Mouse (Mus musculus): ENCODE results near the gene Inka2. TPM values are rescaled to one million over a fixed set of nuclear protein-coding genes. Genes with fewer than 3 reads are reported as not detected.

The Inka2 gene
- polyA plus RNA-seq (2015; fragmentation: Nextera tagmentation; extraction: Ambion mirVana): 13.7 and 13.9 TPM in 2 replicates

GRCm38 (mm10) chr3:105704031-105705008 lies at the start of gene Inka2:
Gene Inka2 (plus strand): TSS chr3:105704599.
- peak; percentile 95 for ATAC-seq
- 2% methylated on average over 40 of the region's 43 CpGs for WGBS
- H3K4me1 ChIP-seq (ENCODE audit: control insufficient read depth, insufficient read depth, low read depth, low read length): peaks cover 8% of the 10 kb centered on the region; the same call in 1 of the 2 replicates
- peak within 1 kb of the TSS; percentile 59 for H3K4me3 ChIP-seq (ENCODE audit: low read length)
- H3K9ac ChIP-seq (ENCODE audit: low read depth, low read length): peak within 1 kb of the TSS; percentile 72
- H3K9me3 ChIP-seq (ENCODE audit: control insufficient read depth, low read length): no peaks in the 10 kb centered on the region
- peak within 1 kb of the TSS; percentile 82 for H3K27ac ChIP-seq (ENCODE audit: low read depth, low read length)
- H3K36me3 ChIP-seq (ENCODE audit: control insufficient read depth, insufficient read depth, low read length): no peaks in the 10 kb centered on the region
- H3K4me2 ChIP-seq (ENCODE audit: low read length): peak within 1 kb of the TSS; percentile 99
- no peaks in the 10 kb centered on the region; the same call in 1 of the 2 replicates for H3K27me3 ChIP-seq (replicated peaks; ENCODE audit: control insufficient read depth, insufficient read depth, low read length)

DNA sequence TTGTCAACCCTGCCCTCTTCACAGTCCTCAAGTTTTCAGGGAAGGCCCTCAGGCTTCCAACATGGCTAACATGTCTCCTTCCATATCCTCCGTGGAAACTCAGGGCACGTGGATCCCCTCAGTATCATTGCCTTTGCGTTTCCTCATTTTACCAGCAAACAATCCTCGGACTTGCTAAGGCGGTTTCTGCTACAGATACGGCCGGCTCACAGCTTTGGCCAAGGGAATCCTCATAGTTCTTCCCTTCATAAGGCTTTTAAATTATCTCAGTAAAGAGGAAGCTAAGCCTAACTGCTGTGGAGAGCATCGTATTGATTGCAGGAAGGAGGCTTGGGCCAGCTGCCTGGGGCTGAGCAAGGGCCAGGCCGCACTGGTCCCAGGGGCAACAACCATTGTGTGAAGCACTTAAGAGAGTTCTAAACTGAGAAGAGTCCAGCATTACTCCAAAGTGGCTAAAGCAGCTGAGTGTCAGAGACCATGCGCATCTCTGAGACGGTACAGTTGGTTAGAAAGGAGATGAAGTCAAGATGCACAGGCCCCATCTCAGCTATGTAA lies 49.3 kb upstream of the Inka2 start:
- no peak for ATAC-seq
- no peak overlapping the region for H3K4me2 ChIP-seq (ENCODE audit: low read length)
- H3K9ac ChIP-seq (ENCODE audit: low read depth, low read length): no peak overlapping the region
- no peaks in the 10 kb centered on the region for H3K4me1 ChIP-seq (ENCODE audit: control insufficient read depth, insufficient read depth, low read depth, low read length)
- no peaks in the 10 kb centered on the region for H3K27me3 ChIP-seq (replicated peaks; ENCODE audit: control insufficient read depth, insufficient read depth, low read length)
- H3K36me3 ChIP-seq (ENCODE audit: control insufficient read depth, insufficient read depth, low read length): no peaks in the 10 kb centered on the region
- WGBS: 94% methylated on average over 11 of the region's 11 CpGs
- no peak overlapping the region for H3K27ac ChIP-seq (ENCODE audit: low read depth, low read length)
- H3K9me3 ChIP-seq (ENCODE audit: control insufficient read depth, low read length): no peaks in the 10 kb centered on the region
- no peak overlapping the region for H3K4me3 ChIP-seq (ENCODE audit: low read length)

DNA sequence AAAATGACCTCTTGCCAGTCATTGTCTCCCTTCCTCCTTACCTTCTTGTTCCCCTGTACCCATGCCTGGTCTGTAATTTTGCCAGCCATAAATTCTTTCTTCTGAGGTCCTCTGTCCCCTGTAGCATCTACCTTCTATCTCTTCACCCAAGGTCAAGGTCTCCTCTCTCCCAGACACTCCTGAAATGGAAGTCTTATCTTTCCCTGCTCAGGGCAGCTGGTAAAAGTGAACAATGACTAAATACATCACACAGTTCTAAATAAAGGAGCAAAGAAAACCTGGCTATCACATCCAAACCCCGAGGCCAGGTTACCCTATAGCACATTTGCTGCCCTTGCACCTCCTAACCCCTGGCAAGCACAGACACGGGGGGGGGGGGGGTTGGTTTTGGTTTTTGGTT lies 43.9 kb upstream of the Inka2 start:
- H3K36me3 ChIP-seq (ENCODE audit: control insufficient read depth, insufficient read depth, low read length): no peaks in the 10 kb centered on the region; the same call in 1 of the 2 replicates
- H3K4me3 ChIP-seq (ENCODE audit: low read length): no peak overlapping the region
- H3K9ac ChIP-seq (ENCODE audit: low read depth, low read length): no peak overlapping the region
- WGBS: 71% methylated on average over 2 of the region's 2 CpGs
- ATAC-seq: no peak
- no peaks in the 10 kb centered on the region for H3K4me1 ChIP-seq (ENCODE audit: control insufficient read depth, insufficient read depth, low read depth, low read length)
- no peaks in the 10 kb centered on the region for H3K9me3 ChIP-seq (ENCODE audit: control insufficient read depth, low read length)
- H3K27me3 ChIP-seq (replicated peaks; ENCODE audit: control insufficient read depth, insufficient read depth, low read length): no peaks in the 10 kb centered on the region
- H3K4me2 ChIP-seq (ENCODE audit: low read length): no peak overlapping the region
- no peak overlapping the region for H3K27ac ChIP-seq (ENCODE audit: low read depth, low read length)

- 80% methylated on average over 8 of the region's 8 CpGs for WGBS
- Histone ChIP-seq H3K4me2 (ENCODE audit: low read length) (no peak overlapping the region), H3K9me3 (ENCODE audit: control insufficient read depth, low read length) (no peaks in the 10 kb centered on the region), H3K36me3 (ENCODE audit: control insufficient read depth, insufficient read depth, low read length) (no peaks in the 10 kb centered on the region; the same call in 1 of the 2 replicates), H3K27me3 (replicated peaks; ENCODE audit: control insufficient read depth, insufficient read depth, low read length) (no peaks in the 10 kb centered on the region), H3K4me1 (ENCODE audit: control insufficient read depth, insufficient read depth, low read depth, low read length) (no peaks in the 10 kb centered on the region), H3K9ac (ENCODE audit: low read depth, low read length) (no peak overlapping the region), H3K27ac (ENCODE audit: low read depth, low read length) (no peak overlapping the region), H3K4me3 (ENCODE audit: low read length) (no peak overlapping the region)
- ATAC-seq: no peak
These were observed 41.4 kb upstream of the Inka2 start for GRCm38 (mm10) chr3:105663043-105663442.

DNA sequence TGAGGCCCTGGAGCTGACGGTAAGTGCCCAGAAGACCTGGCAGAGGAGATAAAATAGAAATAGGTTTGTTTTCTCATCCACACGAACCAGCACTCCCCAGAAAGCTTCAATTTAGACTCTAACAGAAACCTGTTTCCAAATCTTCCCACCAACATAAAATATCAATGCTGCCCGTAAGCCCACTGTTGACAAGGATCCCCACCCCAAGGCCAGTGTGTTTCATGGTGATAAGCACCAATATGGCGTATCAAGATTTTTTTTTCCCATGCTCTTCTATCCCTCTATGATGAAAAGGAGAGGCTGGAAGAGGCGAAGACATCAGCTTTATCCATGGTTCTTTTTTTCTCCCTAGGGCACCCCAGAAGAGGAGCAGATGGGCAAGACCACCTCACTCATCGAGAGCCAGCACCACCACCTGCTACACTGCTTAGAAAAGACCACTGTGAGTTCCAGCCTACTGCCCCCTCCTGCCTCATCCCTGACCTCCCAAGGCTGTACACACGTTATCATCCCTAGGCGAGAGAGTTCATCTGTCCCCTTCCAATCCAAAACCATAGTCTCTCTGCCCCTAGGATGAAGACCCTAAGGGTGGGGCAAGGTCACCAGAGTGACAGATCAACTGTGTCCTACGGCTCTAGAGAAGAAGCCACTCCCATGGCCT lies 39.2 kb upstream of the Inka2 start:
- Histone ChIP-seq H3K4me1 (ENCODE audit: control insufficient read depth, insufficient read depth, low read depth, low read length) (no peaks in the 10 kb centered on the region), H3K36me3 (ENCODE audit: control insufficient read depth, insufficient read depth, low read length) (peaks cover 2% of the 10 kb centered on the region), H3K27ac (ENCODE audit: low read depth, low read length) (no peak overlapping the region), H3K27me3 (replicated peaks; ENCODE audit: control insufficient read depth, insufficient read depth, low read length) (no peaks in the 10 kb centered on the region), H3K9ac (ENCODE audit: low read depth, low read length) (no peak overlapping the region), H3K9me3 (ENCODE audit: control insufficient read depth, low read length) (no peaks in the 10 kb centered on the region), H3K4me3 (ENCODE audit: low read length) (no peak overlapping the region), H3K4me2 (ENCODE audit: low read length) (no peak overlapping the region)
- no peak for ATAC-seq
- 90% methylated on average over 9 of the region's 9 CpGs for WGBS

DNA sequence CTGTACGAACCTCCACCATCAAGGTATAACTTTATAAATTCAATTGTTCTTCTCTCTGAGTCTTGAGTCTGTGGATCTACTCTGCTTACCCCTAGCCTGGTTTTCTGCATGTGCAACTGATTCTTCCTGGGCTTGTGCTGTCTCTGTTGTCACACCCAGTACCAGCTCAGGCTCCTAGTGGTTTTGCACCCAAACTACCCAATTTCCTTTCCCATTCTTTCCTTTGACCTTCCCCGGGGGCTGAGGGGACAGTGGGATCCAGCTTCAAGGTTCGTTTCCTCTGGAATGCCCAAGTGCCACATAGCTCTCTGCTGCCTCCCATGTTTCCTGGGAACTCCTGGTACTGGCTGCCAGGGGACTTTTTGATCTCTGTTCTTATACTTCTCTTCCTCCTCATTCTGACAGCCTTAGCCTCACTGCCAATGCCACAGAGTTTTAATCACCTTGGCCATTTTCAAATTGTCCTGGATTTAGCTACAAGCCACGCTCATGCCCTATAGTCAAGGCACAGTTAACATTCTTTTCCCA lies 37.3 kb upstream of the Inka2 start:
- H3K9ac ChIP-seq (ENCODE audit: low read depth, low read length): no peak overlapping the region
- ATAC-seq: no peak
- H3K4me1 ChIP-seq (ENCODE audit: control insufficient read depth, insufficient read depth, low read depth, low read length): no peaks in the 10 kb centered on the region
- H3K27ac ChIP-seq (ENCODE audit: low read depth, low read length): no peak overlapping the region
- H3K4me3 ChIP-seq (ENCODE audit: low read length): no peak overlapping the region
- no peak overlapping the region for H3K4me2 ChIP-seq (ENCODE audit: low read length)
- H3K36me3 ChIP-seq (ENCODE audit: control insufficient read depth, insufficient read depth, low read length): peaks cover 4% of the 10 kb centered on the region
- H3K27me3 ChIP-seq (replicated peaks; ENCODE audit: control insufficient read depth, insufficient read depth, low read length): no peaks in the 10 kb centered on the region
- no peaks in the 10 kb centered on the region for H3K9me3 ChIP-seq (ENCODE audit: control insufficient read depth, low read length)
- 68% methylated on average over 4 of the region's 4 CpGs for WGBS

- Histone ChIP-seq H3K9ac (ENCODE audit: low read depth, low read length) (no peak overlapping the region), H3K4me2 (ENCODE audit: low read length) (no peak overlapping the region), H3K27me3 (replicated peaks; ENCODE audit: control insufficient read depth, insufficient read depth, low read length) (no peaks in the 10 kb centered on the region), H3K9me3 (ENCODE audit: control insufficient read depth, low read length) (no peaks in the 10 kb centered on the region), H3K27ac (ENCODE audit: low read depth, low read length) (no peak overlapping the region), H3K4me3 (ENCODE audit: low read length) (no peak overlapping the region), H3K4me1 (ENCODE audit: control insufficient read depth, insufficient read depth, low read depth, low read length) (no peaks in the 10 kb centered on the region), H3K36me3 (ENCODE audit: control insufficient read depth, insufficient read depth, low read length) (peaks cover 4% of the 10 kb centered on the region)
- WGBS: 54% methylated on average over 9 of the region's 9 CpGs
- no peak for ATAC-seq
These were observed 36.2 kb upstream of the Inka2 start for GRCm38 (mm10) chr3:105668161-105668560.

- Histone ChIP-seq H3K9me3 (ENCODE audit: control insufficient read depth, low read length) (no peaks in the 10 kb centered on the region), H3K4me3 (ENCODE audit: low read length) (no peak overlapping the region), H3K9ac (ENCODE audit: low read depth, low read length) (no peak overlapping the region), H3K36me3 (ENCODE audit: control insufficient read depth, insufficient read depth, low read length) (peaks cover 4% of the 10 kb centered on the region), H3K27me3 (replicated peaks; ENCODE audit: control insufficient read depth, insufficient read depth, low read length) (no peaks in the 10 kb centered on the region), H3K4me1 (ENCODE audit: control insufficient read depth, insufficient read depth, low read depth, low read length) (no peaks in the 10 kb centered on the region), H3K4me2 (ENCODE audit: low read length) (no peak overlapping the region), H3K27ac (ENCODE audit: low read depth, low read length) (no peak overlapping the region)
- no peak for ATAC-seq
- 89% methylated on average over 3 of the region's 3 CpGs for whole genome bisulfite sequencing
These were observed 34.6 kb upstream of the Inka2 start for GRCm38 (mm10) chr3:105669776-105670175.

DNA sequence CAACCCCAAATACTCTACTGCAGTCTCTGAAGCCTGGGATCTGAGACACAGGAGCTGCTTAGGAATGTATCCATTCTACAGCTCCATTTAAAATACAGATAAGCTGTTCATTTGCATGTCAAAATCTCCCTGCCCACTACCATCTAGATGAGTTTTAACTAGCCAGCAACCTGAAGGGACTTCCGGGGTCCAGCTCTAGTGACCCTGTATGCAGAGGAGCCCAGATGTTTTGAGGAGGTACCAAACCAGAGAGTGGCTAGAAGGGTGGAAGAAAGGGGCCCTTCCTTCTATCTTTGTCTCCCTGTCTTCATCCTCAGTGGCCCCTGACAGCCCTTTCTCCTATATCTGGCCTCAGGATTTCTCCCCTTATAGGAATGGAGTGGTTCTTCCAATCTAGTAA lies 33.6 kb upstream of the Inka2 start:
- WGBS: 89% methylated on average over 1 of the region's 1 CpGs
- H3K9ac ChIP-seq (ENCODE audit: low read depth, low read length): no peak overlapping the region
- H3K4me3 ChIP-seq (ENCODE audit: low read length): no peak overlapping the region
- H3K4me1 ChIP-seq (ENCODE audit: control insufficient read depth, insufficient read depth, low read depth, low read length): no peaks in the 10 kb centered on the region
- H3K4me2 ChIP-seq (ENCODE audit: low read length): no peak overlapping the region
- ATAC-seq: no peak
- H3K27me3 ChIP-seq (replicated peaks; ENCODE audit: control insufficient read depth, insufficient read depth, low read length): no peaks in the 10 kb centered on the region
- no peak overlapping the region for H3K27ac ChIP-seq (ENCODE audit: low read depth, low read length)
- H3K36me3 ChIP-seq (ENCODE audit: control insufficient read depth, insufficient read depth, low read length): peaks cover 4% of the 10 kb centered on the region; the same call in 1 of the 2 replicates
- H3K9me3 ChIP-seq (ENCODE audit: control insufficient read depth, low read length): no peaks in the 10 kb centered on the region
